Mouse (Mus musculus) testis, adult 2 months (tissue): ENCODE results near the gene Adipor2. TPM values are rescaled to one million over a fixed set of nuclear protein-coding genes. Genes with fewer than 3 reads are reported as not detected.

ENCODE experiments used
- H3K27ac ChIP-seq: fragments of 200-500 bp; 2 replicates; pipeline ENCODE4 v1.5.1; 2012; ENCODE audit warnings: low read depth, low read length; ENCODE audit not compliant: control insufficient read depth, insufficient read depth
- H3K27me3 ChIP-seq: fragments of 200-500 bp; 2 replicates; pipeline ENCODE4 v1.6.1; 2012; ENCODE audit warnings: mild to moderate bottlenecking, low read length, moderate library complexity; ENCODE audit not compliant: control insufficient read depth, insufficient read depth
- H3K36me3 ChIP-seq: fragments of 200-500 bp; 2 replicates; pipeline ENCODE4 v1.6.1; 2012; ENCODE audit warnings: mild to moderate bottlenecking, low read length; ENCODE audit not compliant: control insufficient read depth, insufficient read depth
- H3K4me1 ChIP-seq: fragments of 200-500 bp; 2 replicates; pipeline ENCODE4 v1.6.1; 2012; ENCODE audit warnings: low read length; ENCODE audit not compliant: control insufficient read depth, insufficient read depth
- H3K4me3 ChIP-seq: fragments of 200-500 bp; 2 replicates; pipeline ENCODE4 v1.5.1; 2012; ENCODE audit warnings: low read depth, mild to moderate bottlenecking, low read length, moderate library complexity, mixed read lengths; ENCODE audit not compliant: control insufficient read depth
- CTCF ChIP-seq: fragments of 200-500 bp; IDR thresholded peaks from 2 replicates; pipeline ENCODE4 v1.5.1; 2012; ENCODE audit warnings: low read depth, mild to moderate bottlenecking, inconsistent platforms, low read length, moderate library complexity; ENCODE audit not compliant: control insufficient read depth, insufficient read depth, insufficient replicate concordance
- POLR2A ChIP-seq: fragments of 200-500 bp; IDR thresholded peaks from 2 replicates; pipeline ENCODE4 v1.6.1; 2012; ENCODE audit warnings: low read depth, mild to moderate bottlenecking, inconsistent platforms, low read length, moderate library complexity; ENCODE audit not compliant: control insufficient read depth
- polyA plus RNA-seq: library from polyadenylated mRNA; depleted of rRNA; stranded (reverse); fragments of >200 nt; gene quantifications from 2 replicates; pipeline ENCODE4 v1.2.3, GENCODE M21; 2012

The Adipor2 gene
- polyA plus RNA-seq, 1 experiment, result 22.0 TPM

- Histone ChIP-seq H3K4me1 (no peaks in the 10 kb centered on the region), H3K27me3 (no peaks in the 10 kb centered on the region), H3K36me3 (no peaks in the 10 kb centered on the region), H3K27ac (no peak overlapping the region), H3K4me3 (no peak overlapping the region)
- TF ChIP-seq POLR2A (no peak), CTCF (no peak)
Measured at GRCm38 (mm10) chr6:119338121-119338912, 79.2 kb downstream of the Adipor2 start.

GRCm38 (mm10) chr6:119337287-119337686, 80.2 kb downstream of the Adipor2 start:
- Histone ChIP-seq H3K36me3 (no peaks in the 10 kb centered on the region), H3K27me3 (no peaks in the 10 kb centered on the region), H3K4me1 (no peaks in the 10 kb centered on the region), H3K27ac (no peak overlapping the region), H3K4me3 (no peak overlapping the region)
- TF ChIP-seq CTCF (no peak), POLR2A (no peak)

GRCm38 (mm10) chr6:119336124-119336523, 81.4 kb downstream of the Adipor2 start:
- no peak overlapping the region for H3K27ac ChIP-seq
- no peaks in the 10 kb centered on the region for H3K36me3 ChIP-seq
- TF ChIP-seq POLR2A, result no peak
- no peak for TF ChIP-seq CTCF
- no peak overlapping the region for H3K4me3 ChIP-seq
- H3K27me3 ChIP-seq, result no peaks in the 10 kb centered on the region
- no peaks in the 10 kb centered on the region for H3K4me1 ChIP-seq

DNA sequence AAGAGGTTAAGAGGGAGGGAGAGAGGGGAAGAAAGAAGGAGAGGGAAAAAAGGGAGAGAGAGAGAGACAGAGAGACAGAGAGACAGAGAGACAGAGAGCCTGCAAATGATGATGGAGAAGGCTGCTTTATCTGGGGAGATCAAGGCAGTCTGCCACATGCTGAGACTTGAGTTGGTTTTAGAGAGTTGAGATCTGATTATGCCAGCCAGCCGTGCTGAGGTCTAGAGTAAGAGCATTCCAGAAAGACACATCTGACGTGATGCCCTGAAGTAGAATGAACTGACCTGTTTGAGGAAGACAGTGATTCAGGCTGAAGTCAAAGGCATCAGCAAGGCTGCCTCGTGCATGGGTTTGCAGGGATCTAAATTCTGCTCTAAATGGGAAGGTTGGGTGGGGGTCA, 83.7 kb downstream of the Adipor2 start:
- Histone ChIP-seq H3K27ac (no peak overlapping the region), H3K27me3 (no peaks in the 10 kb centered on the region), H3K4me3 (no peak overlapping the region), H3K4me1 (peaks cover 5% of the 10 kb centered on the region), H3K36me3 (no peaks in the 10 kb centered on the region)
- no peak for TF ChIP-seq POLR2A
- no peak for TF ChIP-seq CTCF

GRCm38 (mm10) chr6:119333202-119333601, 84.3 kb downstream of the Adipor2 start:
- no peaks in the 10 kb centered on the region for H3K27me3 ChIP-seq
- TF ChIP-seq CTCF, result no peak
- TF ChIP-seq POLR2A, result no peak
- no peak overlapping the region for H3K4me3 ChIP-seq
- H3K36me3 ChIP-seq, result no peaks in the 10 kb centered on the region
- H3K4me1 ChIP-seq, result peaks cover 5% of the 10 kb centered on the region
- no peak overlapping the region for H3K27ac ChIP-seq

- Histone ChIP-seq H3K36me3 (no peaks in the 10 kb centered on the region), H3K27ac (no peak overlapping the region), H3K4me3 (no peak overlapping the region), H3K27me3 (no peaks in the 10 kb centered on the region), H3K4me1 (peaks cover 5% of the 10 kb centered on the region)
- TF ChIP-seq POLR2A (no peak), CTCF (no peak)
Measured at GRCm38 (mm10) chr6:119332111-119332510, 85.4 kb downstream of the Adipor2 start.

- H3K27ac ChIP-seq, result no peak within 1 kb of the TSS
- H3K4me3 ChIP-seq, result peak within 1 kb of the TSS; percentile 44
- no peaks in the 10 kb centered on the region for H3K27me3 ChIP-seq
- TF ChIP-seq CTCF (no peak), POLR2A (no peak)
- peaks cover 5% of the 10 kb centered on the region for H3K4me1 ChIP-seq
- H3K36me3 ChIP-seq, result no peaks in the 10 kb centered on the region
Measured at GRCm38 (mm10) chr6:119330506-119330905, 87.0 kb downstream of the Adipor2 start, which contains the start of gene Lrtm2. Gene Lrtm2, minus strand, starts transcription at chr6:119330766.
